Mouse (Mus musculus) ZHBTc4 (cell line): ENCODE results near the gene Dhrs1.

Experiments used
- DNase-seq: peaks from one replicate; pipeline ENCODE4 v3.0.0-alpha.2; 2011; ENCODE audit warnings: low read depth, low spot score

Dhrs1 gene

GRCm38 (mm10) chr14:55721700-55722437 is 23.6 kb downstream of the Dhrs1 start, which contains the start of gene Rabggta:
Rabggta (minus strand) TSS chr14:55722263.
- DNase-seq: peak; percentile 98

GRCm38 (mm10) chr14:55721076-55721475 is 24.4 kb downstream of the Dhrs1 start:
- DNase-seq: no peak

- DNase-seq: no peak
Observed at GRCm38 (mm10) chr14:55720666-55721065, 24.8 kb downstream of the Dhrs1 start.

GRCm38 (mm10) chr14:55719737-55720136 is 25.8 kb downstream of the Dhrs1 start:
- DNase-seq: peak; percentile 33

GRCm38 (mm10) chr14:55716884-55717283 is 28.6 kb downstream of the Dhrs1 start:
- no peak for DNase-seq

GRCm38 (mm10) chr14:55716271-55716670 is 29.2 kb downstream of the Dhrs1 start:
- no peak for DNase-seq

GRCm38 (mm10) chr14:55714893-55715292 is 30.6 kb downstream of the Dhrs1 start:
- peak; percentile 51 for DNase-seq

GRCm38 (mm10) chr14:55713729-55714122 is 31.8 kb downstream of the Dhrs1 start, which contains the start of gene Tgm1:
Tgm1 (minus strand) TSS chr14:55713926.
- DNase-seq: no peak

- peak; percentile 72 for DNase-seq
Observed at GRCm38 (mm10) chr14:55713007-55713728, 32.3 kb downstream of the Dhrs1 start.

- DNase-seq: peak; percentile 63
Observed at GRCm38 (mm10) chr14:55711786-55712185, 33.7 kb downstream of the Dhrs1 start.

- peak; percentile 94 for DNase-seq
Observed at GRCm38 (mm10) chr14:55709509-55709908, 36.0 kb downstream of the Dhrs1 start.

GRCm38 (mm10) chr14:55707397-55707796 is 38.1 kb downstream of the Dhrs1 start:
- DNase-seq: no peak

GRCm38 (mm10) chr14:55706051-55706600 is 39.4 kb downstream of the Dhrs1 start:
- no peak for DNase-seq

GRCm38 (mm10) chr14:55702761-55703160 is 42.7 kb downstream of the Dhrs1 start:
- DNase-seq: peak; percentile 76

- DNase-seq: no peak
Observed at GRCm38 (mm10) chr14:55701131-55701530, 44.4 kb downstream of the Dhrs1 start.

- DNase-seq: no peak
Observed at GRCm38 (mm10) chr14:55697226-55697625, 48.3 kb downstream of the Dhrs1 start.

GRCm38 (mm10) chr14:55689433-55689832 is 56.1 kb downstream of the Dhrs1 start:
- no peak for DNase-seq
